Mouse (Mus musculus): ENCODE data around the gene Qrfp.

- no peak for TF ChIP-seq CTCF (IDR thresholded peaks at IDR 0.05; ENCODE audit: low read depth)
- no peak for TF ChIP-seq EP300 (IDR thresholded peaks at IDR 0.05; ENCODE audit: low read depth)
Observed at GRCm38 (mm10) chr2:31828311-31828825, 18.0 kb upstream of the Qrfp start.
